Mouse (Mus musculus) erythroblast, adult 5-6 weeks (primary cell): ENCODE measurements around the gene Drap1. TPM values are rescaled to one million over a fixed set of nuclear protein-coding genes. Genes with fewer than 3 reads are reported as not detected.

Experiments used
- ATAC-seq: replicated peaks from 2 replicates; pipeline ENCODE4 v1.8.0; 2016; ENCODE audit warnings: moderate number of reproducible peaks, mild to moderate bottlenecking, moderate TSS enrichment, inconsistent platforms; ENCODE audit not compliant: poor library complexity, low FRiP score, severe bottlenecking
- total RNA-seq, 2 experiments: library from RNA; stranded (forward) in 1 of 2; stranded (reverse) in 1 of 2; fragments of 150-400 nt in 1 of 2; fragments of 200-764, 138-1000 nt in 1 of 2; gene quantifications; 2 replicates each; pipeline versions ENCODE4 v1.2.3 to v1.2.4; 2015 to 2017; ENCODE audit warnings: low replicate concordance in 2 of 2

Drap1 gene
- total RNA-seq, 2 experiments from 2014 or later, result 15.0 to 15.8 TPM

GRCm38 (mm10) chr19:5451766-5452165 lies 27.0 kb upstream of the Drap1 start:
- ATAC-seq, result no peak

DNA sequence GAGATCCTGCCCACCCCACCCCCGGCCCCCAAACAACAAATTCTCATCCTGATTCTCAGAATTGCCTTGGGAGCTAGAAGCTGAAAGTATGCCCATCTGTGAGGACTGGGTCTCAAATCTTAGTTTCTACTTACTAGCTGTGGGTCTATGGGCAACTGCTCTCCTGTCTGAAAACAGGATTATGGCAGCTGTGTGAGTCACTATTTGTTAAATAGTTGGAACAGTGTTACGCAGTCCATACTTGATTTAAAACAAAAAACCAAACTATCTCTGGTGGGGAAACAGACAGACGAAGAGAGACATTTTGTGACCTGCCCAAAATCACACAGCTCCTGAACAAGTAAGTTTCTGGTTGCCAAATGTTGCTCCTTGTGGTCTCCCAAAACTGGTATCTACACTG lies 24.9 kb upstream of the Drap1 start:
- no peak for ATAC-seq

GRCm38 (mm10) chr19:5448354-5449150 lies 23.8 kb upstream of the Drap1 start:
- peak; percentile 87 for ATAC-seq

DNA sequence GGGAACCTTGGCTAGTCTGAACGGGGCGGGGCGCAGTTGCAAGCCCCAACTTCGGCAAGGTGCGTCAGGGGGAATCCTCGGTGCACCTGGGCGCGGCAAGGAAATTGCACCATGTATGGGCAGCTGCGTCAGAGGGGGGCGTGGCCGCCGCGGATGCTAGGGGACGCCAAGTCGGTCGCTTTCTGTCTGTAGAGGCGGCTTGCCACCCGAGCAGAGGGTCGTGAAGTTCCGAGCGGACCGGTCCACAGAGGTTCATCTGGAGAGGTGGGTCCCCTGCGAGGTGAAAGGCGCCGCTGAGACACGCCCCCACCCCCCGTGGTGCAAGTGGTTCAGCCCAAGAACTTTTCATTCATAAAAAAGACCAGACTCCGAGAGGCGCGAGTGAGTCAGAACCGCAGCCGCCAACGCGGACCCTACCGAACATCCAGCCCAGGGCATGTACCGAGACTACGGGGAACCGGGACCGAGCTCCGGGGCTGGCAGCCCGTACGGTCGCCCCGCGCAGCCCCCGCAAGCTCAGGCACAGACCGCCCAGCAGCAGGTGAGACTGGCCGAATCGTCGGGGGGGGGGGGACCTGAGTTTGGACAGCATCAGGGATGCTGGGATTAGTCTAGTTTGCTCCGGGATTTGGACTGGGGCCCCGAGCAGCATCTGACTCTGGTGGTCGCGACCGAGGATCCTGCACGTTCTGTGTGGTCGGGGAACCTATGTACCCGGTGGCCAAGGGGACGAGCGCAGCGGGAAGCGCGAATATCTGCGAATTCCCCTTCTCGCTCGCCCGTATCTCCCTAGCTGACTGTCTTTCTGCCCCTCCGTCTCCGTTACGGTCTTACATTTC lies 23.0 kb upstream of the Drap1 start, which contains the start of gene Fosl1:
Gene Fosl1 (plus strand): TSS at position 33 of the 839 bp plus-strand sequence.
- ATAC-seq, result peak; percentile 47; the same call in 1 of the 2 replicates

DNA sequence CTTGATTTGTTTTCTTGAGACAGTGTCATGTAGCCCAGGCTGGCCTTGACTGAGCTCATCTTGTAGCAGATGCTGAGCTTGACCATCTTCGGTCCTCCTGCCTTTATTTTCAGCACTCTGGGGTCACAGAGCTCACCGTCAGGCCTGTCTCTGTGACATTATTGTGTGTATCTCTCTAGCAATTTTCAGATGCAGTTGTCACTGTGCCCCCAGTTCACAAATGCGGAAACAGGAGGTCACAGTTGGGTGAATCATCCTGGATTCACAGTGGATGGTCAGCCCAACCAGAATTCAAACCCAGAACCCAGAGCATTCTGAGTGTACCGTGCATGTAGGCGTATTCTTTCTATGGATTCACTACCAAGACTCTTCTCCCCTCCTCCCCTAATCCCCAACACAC lies 21.0 kb upstream of the Drap1 start:
- no peak for ATAC-seq

- no peak for ATAC-seq
These were observed 20.2 kb upstream of the Drap1 start for GRCm38 (mm10) chr19:5444954-5445353.

GRCm38 (mm10) chr19:5444371-5444908 lies 19.7 kb upstream of the Drap1 start:
- no peak for ATAC-seq

DNA sequence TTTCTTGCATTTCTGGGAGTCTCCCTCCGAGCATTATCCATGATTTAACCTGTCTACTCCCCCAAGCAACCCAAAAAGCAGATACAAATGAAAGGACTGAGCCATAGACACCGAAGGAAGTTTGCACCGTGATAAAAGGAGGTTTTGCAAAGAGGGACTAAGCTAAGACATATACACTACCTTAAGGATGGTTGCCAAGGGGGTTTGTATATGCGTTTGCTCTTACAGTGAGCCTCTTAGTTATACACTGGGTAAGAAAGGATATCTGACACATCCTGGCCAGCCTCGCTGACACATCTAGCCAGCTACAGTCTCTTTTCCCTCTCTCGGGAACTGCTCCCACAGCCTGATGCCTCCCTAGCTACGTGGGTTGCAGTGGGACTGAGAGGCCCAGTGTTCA lies 9.2 kb upstream of the Drap1 start:
- ATAC-seq, result no peak

DNA sequence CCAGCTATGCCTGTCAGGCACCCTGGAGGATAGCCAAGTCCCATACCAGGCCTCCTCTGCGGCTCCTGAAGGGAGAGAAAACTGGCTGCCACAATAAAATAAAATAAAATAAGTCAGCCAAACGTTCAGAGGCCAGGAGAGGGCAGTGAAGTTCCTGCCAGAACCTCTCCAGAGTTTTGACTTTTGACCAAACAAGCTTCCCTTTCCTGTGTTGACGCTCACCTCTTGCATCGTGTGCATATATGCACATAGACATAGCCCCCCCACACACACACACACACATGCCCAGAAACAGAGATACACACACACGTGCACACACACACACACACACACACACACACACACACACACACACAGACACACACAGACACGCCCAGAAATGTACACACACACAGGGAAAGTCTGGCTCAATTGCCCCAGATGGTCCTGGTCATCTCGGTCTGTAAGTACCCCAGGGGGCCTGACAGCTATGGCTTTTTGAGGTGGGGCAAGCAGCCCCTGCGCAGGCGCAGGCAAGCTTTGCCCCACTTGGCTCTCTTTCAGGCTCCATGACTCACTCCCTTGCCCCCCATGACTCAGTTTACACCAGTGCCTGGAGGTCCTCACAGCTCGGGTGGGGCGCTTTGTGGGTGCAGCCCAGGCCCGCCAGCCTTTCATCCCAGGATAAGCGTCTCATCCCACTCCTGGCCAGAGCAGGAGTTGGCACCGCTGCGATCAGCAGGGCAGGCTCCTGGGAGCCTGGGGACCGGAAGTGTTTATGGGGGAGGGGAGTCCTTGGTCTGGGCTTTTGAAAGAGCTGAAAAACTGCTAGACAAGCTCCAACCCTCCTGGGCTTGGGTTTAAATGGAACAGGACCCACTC lies 8.4 kb upstream of the Drap1 start:
- no peak; the same call in 1 of the 2 replicates for ATAC-seq

GRCm38 (mm10) chr19:5431911-5432464 lies 7.2 kb upstream of the Drap1 start:
- ATAC-seq, result no peak

GRCm38 (mm10) chr19:5430408-5430807 lies 5.6 kb upstream of the Drap1 start:
- no peak for ATAC-seq

GRCm38 (mm10) chr19:5429806-5430205 lies 5.0 kb upstream of the Drap1 start:
- ATAC-seq, result no peak

DNA sequence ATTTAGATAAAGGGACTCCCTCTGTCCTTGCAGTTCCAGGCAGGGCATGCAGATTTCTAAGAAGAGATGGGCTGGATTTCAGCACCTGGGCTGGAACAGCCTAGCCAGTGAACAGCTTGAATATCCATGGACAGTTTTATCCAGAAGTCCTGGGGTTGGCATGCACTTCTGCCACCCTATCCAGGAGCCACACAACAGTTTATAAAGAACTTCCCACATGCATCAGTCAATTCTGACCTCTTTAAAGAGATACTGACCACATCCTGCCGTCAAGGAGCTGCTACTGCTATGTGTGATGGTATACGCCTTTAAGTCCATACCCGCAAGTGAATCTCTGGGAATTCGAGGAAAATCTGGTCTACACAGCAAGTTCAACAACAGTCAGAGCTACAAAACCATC lies 4.4 kb upstream of the Drap1 start:
- no peak for ATAC-seq

- no peak for ATAC-seq
These were observed 3.3 kb upstream of the Drap1 start for GRCm38 (mm10) chr19:5428083-5428482.

GRCm38 (mm10) chr19:5426640-5427290 lies 2.0 kb upstream of the Drap1 start:
- no peak for ATAC-seq

DNA sequence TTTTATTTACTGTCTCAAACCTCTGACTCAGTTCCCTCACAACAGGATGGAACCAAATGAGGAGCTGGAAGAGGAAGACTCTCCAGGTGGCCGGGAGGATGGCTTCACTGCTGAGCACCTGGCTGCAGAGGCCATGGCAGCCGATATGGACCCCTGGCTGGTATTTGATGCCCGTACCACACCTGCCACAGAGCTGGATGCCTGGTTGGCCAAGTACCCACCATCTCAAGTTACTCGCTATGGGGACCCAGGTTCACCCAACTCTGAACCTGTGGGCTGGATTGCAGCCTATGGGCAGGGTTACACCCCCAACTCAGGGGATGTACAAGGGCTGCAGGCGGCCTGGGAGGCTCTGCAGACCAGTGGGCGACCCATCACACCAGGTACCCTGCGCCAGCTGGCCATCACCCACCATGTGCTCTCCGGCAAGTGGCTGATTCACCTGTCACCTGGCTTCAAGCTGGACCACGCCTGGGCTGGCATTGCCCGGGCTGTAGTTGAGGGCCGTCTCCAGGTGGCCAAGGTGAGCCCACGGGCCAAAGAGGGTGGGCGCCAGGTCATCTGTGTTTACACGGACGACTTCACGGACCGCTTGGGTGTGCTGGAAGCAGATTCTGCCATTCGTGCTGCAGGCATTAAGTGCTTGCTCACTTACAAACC lies 1.3 kb upstream of the Drap1 start:
- ATAC-seq, result no peak; the same call in 1 of the 2 replicates

- ATAC-seq, result 0 out of 2 replicates have a peak, but pooled peaks have one; percentile 5
These were observed 542 bp downstream of the Drap1 start for GRCm38 (mm10) chr19:5424092-5424781.

GRCm38 (mm10) chr19:5423561-5423960 lies 1.2 kb downstream of the Drap1 start:
- no peak for ATAC-seq
